Mouse (Mus musculus): ENCODE measurements around the gene S100a9. TPM values are rescaled to one million over a fixed set of nuclear protein-coding genes. Genes with fewer than 3 reads are reported as not detected.
A peak's percentile ranks its signal among the peaks of the same experiment; 100 is the strongest.

The S100a9 gene
- 1.5 and 3.3 TPM in 2 replicates for polyA plus RNA-seq (2016; fragmentation: Nextera tagmentation; extraction: Ambion mirVana)

GRCm38 (mm10) chr3:90695613-90696012 lies at the start of gene S100a9:
Gene S100a9 (minus strand): TSS chr3:90695721.
- no peaks in the 10 kb centered on the region for H3K36me3 ChIP-seq
- H3K4me2 ChIP-seq: no peak within 1 kb of the TSS
- no peak for ATAC-seq (ENCODE audit: insufficient number of reproducible peaks, low FRiP score)
- H3K27ac ChIP-seq (ENCODE audit: poor library complexity, severe bottlenecking): no peak within 1 kb of the TSS
- H3K9ac ChIP-seq: no peak within 1 kb of the TSS
- H3K9me3 ChIP-seq (replicated peaks): no peaks in the 10 kb centered on the region
- 49% methylated on average over 3 of the region's 3 CpGs for WGBS
- H3K27me3 ChIP-seq (replicated peaks): no peaks in the 10 kb centered on the region
- H3K4me3 ChIP-seq: no peak within 1 kb of the TSS
- H3K4me1 ChIP-seq (replicated peaks): no peaks in the 10 kb centered on the region

DNA sequence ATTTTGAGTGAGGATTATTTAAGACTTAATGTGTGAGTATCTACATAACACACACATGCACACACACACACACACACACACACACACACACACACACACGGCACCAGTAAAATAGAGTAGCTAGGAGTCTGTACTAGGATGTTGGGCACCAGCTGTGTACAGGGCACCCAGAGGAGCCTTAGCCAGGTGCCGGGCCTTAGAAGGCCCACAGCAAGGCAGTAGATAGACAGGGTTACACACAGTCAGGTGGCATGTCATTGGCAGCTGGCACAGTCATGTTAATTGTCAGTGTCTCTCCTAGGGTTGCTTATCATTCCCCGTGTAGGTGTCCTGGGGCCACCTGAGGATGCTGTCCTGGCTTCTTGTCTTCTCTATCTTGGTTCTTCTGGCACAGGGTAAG lies 31.1 kb upstream of the S100a9 start, which contains the start of gene Pglyrp4:
Gene Pglyrp4 (plus strand): TSS at position 301 of the 400 bp plus-strand sequence.
- no peak within 1 kb of the TSS for H3K4me3 ChIP-seq
- H3K9me3 ChIP-seq (replicated peaks): no peaks in the 10 kb centered on the region; the same call in 1 of the 2 replicates
- no peak for ATAC-seq (ENCODE audit: insufficient number of reproducible peaks, low FRiP score)
- H3K27me3 ChIP-seq (replicated peaks): no peaks in the 10 kb centered on the region
- no peak within 1 kb of the TSS for H3K27ac ChIP-seq (ENCODE audit: poor library complexity, severe bottlenecking)
- H3K9ac ChIP-seq: no peak within 1 kb of the TSS
- H3K36me3 ChIP-seq: no peaks in the 10 kb centered on the region
- H3K4me2 ChIP-seq: no peak within 1 kb of the TSS
- WGBS: 79% methylated on average over 3 of the region's 3 CpGs
- H3K4me1 ChIP-seq (replicated peaks): no peaks in the 10 kb centered on the region

- Histone ChIP-seq H3K4me1 (replicated peaks) (no peaks in the 10 kb centered on the region), H3K36me3 (no peaks in the 10 kb centered on the region), H3K27ac (ENCODE audit: poor library complexity, severe bottlenecking) (no peak overlapping the region), H3K4me2 (no peak overlapping the region), H3K27me3 (replicated peaks) (no peaks in the 10 kb centered on the region), H3K9me3 (replicated peaks) (no peaks in the 10 kb centered on the region), H3K9ac (no peak overlapping the region), H3K4me3 (no peak overlapping the region)
- ATAC-seq (ENCODE audit: insufficient number of reproducible peaks, low FRiP score): 0 out of 2 replicates have a peak, but pooled peaks have one; percentile 33
- 44% methylated on average over 12 of the region's 12 CpGs for WGBS
These were observed 14.3 kb upstream of the S100a9 start for GRCm38 (mm10) chr3:90709591-90710460.

DNA sequence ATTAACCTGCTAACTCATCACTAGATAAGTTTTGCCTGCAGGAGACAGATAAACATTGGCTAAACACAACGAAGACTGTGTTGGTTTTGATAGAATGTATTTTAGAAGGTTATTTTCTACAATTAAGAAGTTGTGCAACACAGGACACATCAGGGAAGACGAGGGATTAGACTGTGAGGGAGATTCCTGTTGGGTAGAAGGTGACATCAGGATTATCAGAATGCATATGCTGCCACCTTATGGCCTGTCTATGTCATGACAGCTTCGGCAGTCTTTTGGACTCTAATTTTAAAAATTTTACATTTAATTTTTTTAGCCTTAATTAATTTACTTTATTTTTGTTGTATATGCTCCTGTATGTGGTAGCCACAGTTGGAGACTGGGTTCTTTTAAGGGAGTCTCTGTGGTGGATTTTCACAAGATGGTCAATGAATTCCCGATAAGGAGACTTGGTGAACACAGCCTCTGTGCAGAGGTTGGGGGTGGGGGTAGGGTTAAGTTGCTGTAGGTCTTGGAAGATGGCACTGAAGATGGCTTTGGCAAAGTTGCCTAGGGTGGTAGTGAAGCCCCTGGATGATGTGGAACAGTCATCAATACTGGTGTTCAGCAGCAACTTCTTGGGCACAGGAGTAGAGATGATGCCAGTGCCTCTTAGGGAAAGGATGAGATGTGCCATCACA lies 13.1 kb upstream of the S100a9 start:
- no peak for ATAC-seq (ENCODE audit: insufficient number of reproducible peaks, low FRiP score)
- 26% methylated on average over 4 of the region's 4 CpGs for WGBS

DNA sequence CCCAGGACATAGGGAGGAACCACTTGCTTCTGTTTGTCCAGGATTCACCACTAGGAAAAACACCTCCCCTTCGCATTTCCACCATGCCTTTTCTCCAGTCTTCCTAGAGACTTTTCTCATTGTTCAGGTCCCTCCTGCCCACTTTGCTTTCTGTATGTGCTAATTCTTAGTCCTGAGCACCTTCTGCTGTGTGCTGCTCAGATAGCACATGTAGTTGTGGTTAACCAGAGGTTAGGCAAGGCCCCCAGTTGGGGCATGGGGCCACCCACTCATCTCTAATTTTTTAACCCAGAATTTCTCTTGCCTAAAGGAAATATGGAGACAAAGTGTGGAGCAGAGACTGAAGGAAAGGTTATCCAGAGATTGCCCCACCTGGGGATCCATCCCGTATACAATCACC lies 6.7 kb upstream of the S100a9 start:
- no peaks in the 10 kb centered on the region for H3K36me3 ChIP-seq
- ATAC-seq (ENCODE audit: insufficient number of reproducible peaks, low FRiP score): no peak

More for the DNA sequence above, 13.1 kb upstream of the S100a9 start:
- 0 out of 2 replicates have a peak, but pooled peaks cover 4% of the 10 kb centered on the region for H3K27me3 ChIP-seq (replicated peaks)
- H3K4me3 ChIP-seq: no peak overlapping the region
- H3K9me3 ChIP-seq (replicated peaks): no peaks in the 10 kb centered on the region
- no peak overlapping the region for H3K4me2 ChIP-seq
- H3K9ac ChIP-seq: no peak overlapping the region
- H3K4me1 ChIP-seq (replicated peaks): no peaks in the 10 kb centered on the region
- no peak overlapping the region for H3K27ac ChIP-seq (ENCODE audit: poor library complexity, severe bottlenecking)
- H3K36me3 ChIP-seq: no peaks in the 10 kb centered on the region

GRCm38 (mm10) chr3:90693496-90693895 lies 2.0 kb downstream of the S100a9 start:
- Histone ChIP-seq H3K9ac (no peak overlapping the region), H3K4me2 (no peak overlapping the region), H3K36me3 (no peaks in the 10 kb centered on the region), H3K4me3 (no peak overlapping the region), H3K27ac (ENCODE audit: poor library complexity, severe bottlenecking) (no peak overlapping the region), H3K9me3 (replicated peaks) (no peaks in the 10 kb centered on the region), H3K4me1 (replicated peaks) (no peaks in the 10 kb centered on the region), H3K27me3 (replicated peaks) (no peaks in the 10 kb centered on the region)
- WGBS: 75% methylated on average over 2 of the region's 2 CpGs
- ATAC-seq (ENCODE audit: insufficient number of reproducible peaks, low FRiP score): no peak

More for the DNA sequence above, 6.7 kb upstream of the S100a9 start:
- H3K9ac ChIP-seq: no peak overlapping the region
- H3K4me1 ChIP-seq (replicated peaks): no peaks in the 10 kb centered on the region
- no peaks in the 10 kb centered on the region for H3K9me3 ChIP-seq (replicated peaks)
- 0 out of 2 replicates have a peak, but pooled peaks cover 4% of the 10 kb centered on the region for H3K27me3 ChIP-seq (replicated peaks)
- WGBS: 74% methylated on average over 2 of the region's 2 CpGs
- H3K27ac ChIP-seq (ENCODE audit: poor library complexity, severe bottlenecking): no peak overlapping the region
- H3K4me2 ChIP-seq: no peak overlapping the region
- H3K4me3 ChIP-seq: no peak overlapping the region

DNA sequence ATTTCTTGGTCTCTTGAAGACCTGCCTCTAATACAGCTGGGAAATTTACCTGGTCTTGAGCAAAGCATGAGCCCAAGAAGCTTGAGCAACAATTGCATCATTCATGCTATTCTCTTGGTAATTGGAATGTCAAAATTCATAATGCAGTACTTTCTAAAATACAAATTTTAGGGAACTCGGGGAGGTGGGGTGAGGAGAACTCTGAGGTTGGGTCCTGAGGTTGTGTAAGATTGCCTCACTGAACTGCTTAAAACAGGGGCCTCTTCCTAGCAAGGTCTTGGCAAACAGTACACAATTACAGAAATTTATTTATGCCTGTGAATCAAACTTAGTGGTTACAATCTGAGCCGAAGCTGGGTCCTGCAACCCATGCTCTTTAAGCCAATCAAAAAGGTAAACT lies 8.7 kb downstream of the S100a9 start:
- Histone ChIP-seq H3K4me3 (no peak overlapping the region), H3K36me3 (no peaks in the 10 kb centered on the region), H3K9ac (no peak overlapping the region), H3K27me3 (replicated peaks) (no peaks in the 10 kb centered on the region), H3K9me3 (replicated peaks) (no peaks in the 10 kb centered on the region), H3K27ac (ENCODE audit: poor library complexity, severe bottlenecking) (no peak overlapping the region), H3K4me2 (no peak overlapping the region), H3K4me1 (replicated peaks) (no peaks in the 10 kb centered on the region)
- WGBS: 71% methylated on average over 2 of the region's 2 CpGs
- ATAC-seq (ENCODE audit: insufficient number of reproducible peaks, low FRiP score): no peak

- no peak overlapping the region for H3K4me2 ChIP-seq
These were observed 11.6 kb downstream of the S100a9 start for GRCm38 (mm10) chr3:90683929-90684328.

GRCm38 (mm10) chr3:90678656-90679055 lies 16.9 kb downstream of the S100a9 start:
- ATAC-seq (ENCODE audit: insufficient number of reproducible peaks, low FRiP score): no peak
- H3K9me3 ChIP-seq (replicated peaks): no peaks in the 10 kb centered on the region
- no peak overlapping the region for H3K9ac ChIP-seq
- no peaks in the 10 kb centered on the region for H3K4me1 ChIP-seq (replicated peaks)
- H3K4me3 ChIP-seq: no peak overlapping the region
- H3K36me3 ChIP-seq: no peaks in the 10 kb centered on the region
- WGBS: 53% methylated on average over 3 of the region's 3 CpGs
- H3K27me3 ChIP-seq (replicated peaks): no peaks in the 10 kb centered on the region
- H3K27ac ChIP-seq (ENCODE audit: poor library complexity, severe bottlenecking): no peak overlapping the region
- H3K4me2 ChIP-seq: no peak overlapping the region

More at GRCm38 (mm10) chr3:90683929-90684328, 11.6 kb downstream of the S100a9 start:
- Histone ChIP-seq H3K4me3 (no peak overlapping the region), H3K27ac (ENCODE audit: poor library complexity, severe bottlenecking) (no peak overlapping the region), H3K4me1 (replicated peaks) (no peaks in the 10 kb centered on the region), H3K9me3 (replicated peaks) (no peaks in the 10 kb centered on the region), H3K9ac (no peak overlapping the region), H3K27me3 (replicated peaks) (no peaks in the 10 kb centered on the region), H3K36me3 (no peaks in the 10 kb centered on the region)
- WGBS: 82% methylated on average over 3 of the region's 3 CpGs
- no peak for ATAC-seq (ENCODE audit: insufficient number of reproducible peaks, low FRiP score)

DNA sequence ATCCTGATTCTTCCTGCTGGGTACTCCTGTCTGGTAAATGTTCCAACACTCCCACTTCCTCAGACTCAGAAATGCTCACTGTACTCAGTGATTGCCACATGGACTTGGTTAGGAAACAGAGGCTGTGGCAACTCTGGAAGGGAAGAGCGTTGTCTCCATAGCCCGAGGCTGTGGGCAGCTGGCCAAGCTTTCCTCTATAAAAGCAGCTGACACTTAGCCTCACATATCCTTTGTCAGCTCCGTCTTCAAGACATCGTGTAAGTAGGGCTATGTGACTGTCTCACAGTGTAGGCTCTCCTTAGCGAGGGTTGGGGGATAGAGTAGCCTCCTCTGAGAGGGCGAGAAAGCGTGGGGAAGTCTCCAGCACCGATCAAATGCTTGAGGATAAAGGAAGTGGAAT lies 26.7 kb downstream of the S100a9 start, which contains the start of gene S100a8:
Gene S100a8 (plus strand): TSS at position 133 of the 400 bp plus-strand sequence.
- no peak for ATAC-seq (ENCODE audit: insufficient number of reproducible peaks, low FRiP score)
- Histone ChIP-seq H3K27me3 (replicated peaks) (0 out of 2 replicates have a peak, but pooled peaks cover 3% of the 10 kb centered on the region), H3K36me3 (no peaks in the 10 kb centered on the region), H3K27ac (ENCODE audit: poor library complexity, severe bottlenecking) (no peak within 1 kb of the TSS), H3K9ac (no peak within 1 kb of the TSS), H3K4me3 (no peak within 1 kb of the TSS), H3K4me2 (no peak within 1 kb of the TSS), H3K9me3 (replicated peaks) (no peaks in the 10 kb centered on the region), H3K4me1 (replicated peaks) (no peaks in the 10 kb centered on the region)
- 59% methylated on average over 8 of the region's 8 CpGs for WGBS

GRCm38 (mm10) chr3:90664219-90664618 lies 31.3 kb downstream of the S100a9 start:
- H3K27me3 ChIP-seq (replicated peaks): 0 out of 2 replicates have a peak, but pooled peaks cover 3% of the 10 kb centered on the region
- no peak overlapping the region for H3K4me3 ChIP-seq
- no peaks in the 10 kb centered on the region for H3K9me3 ChIP-seq (replicated peaks)
- no peak overlapping the region for H3K27ac ChIP-seq (ENCODE audit: poor library complexity, severe bottlenecking)
- H3K9ac ChIP-seq: no peak overlapping the region
- no peak overlapping the region for H3K4me2 ChIP-seq
- no peaks in the 10 kb centered on the region for H3K4me1 ChIP-seq (replicated peaks)
- 65% methylated on average over 2 of the region's 2 CpGs for WGBS
- no peak for ATAC-seq (ENCODE audit: insufficient number of reproducible peaks, low FRiP score)
- H3K36me3 ChIP-seq: no peaks in the 10 kb centered on the region

Data from heart, embryonic 12.5 days (tissue).